Mouse (Mus musculus) C2C12 (cell line): Measurements from ENCODE around the gene Rnf111. TPM values are rescaled to one million over a fixed set of nuclear protein-coding genes. Genes with fewer than 3 reads are reported as not detected.

ENCODE experiments used
- H3K27me3 ChIP-seq: one replicate; pipeline ENCODE4 v1.6.1; 2011; ENCODE audit not compliant: control insufficient read depth, insufficient read depth, insufficient read length
- H3K36me3 ChIP-seq: one replicate; pipeline ENCODE4 v1.6.1; 2011; ENCODE audit not compliant: control insufficient read depth, insufficient read depth
- H3K4me3 ChIP-seq: one replicate; pipeline ENCODE4 v1.5.1; 2011; ENCODE audit warnings: mild to moderate bottlenecking, control low read depth; ENCODE audit not compliant: poor library complexity, insufficient read depth, severe bottlenecking
- H3K79me2 ChIP-seq: one replicate; pipeline ENCODE4 v1.6.1; 2011; ENCODE audit not compliant: control insufficient read depth, insufficient read depth
- H3K79me3 ChIP-seq: one replicate; pipeline ENCODE4 v1.6.1; 2011; ENCODE audit warnings: low read depth, control low read depth
- H3ac ChIP-seq: one replicate; pipeline ENCODE3; 2011; ENCODE audit warnings: low read depth; ENCODE audit not compliant: control insufficient read depth, insufficient read length
- CEBPB ChIP-seq: IDR thresholded peaks from one replicate; pipeline ENCODE4 v1.6.1; 2011; ENCODE audit warnings: low read depth, mild to moderate bottlenecking, control low read depth, moderate library complexity
- CTCF ChIP-seq: IDR thresholded peaks from one replicate; pipeline ENCODE4 v1.5.1; 2011; ENCODE audit not compliant: control insufficient read depth, insufficient read depth, insufficient read length
- FOSL1 ChIP-seq: IDR thresholded peaks from one replicate; pipeline ENCODE4 v1.8.0; 2011; ENCODE audit warnings: mild to moderate bottlenecking, low read length; ENCODE audit not compliant: poor library complexity, insufficient read depth, severe bottlenecking
- MAX ChIP-seq: IDR thresholded peaks from one replicate; pipeline ENCODE4 v1.6.1; 2011; ENCODE audit warnings: mild to moderate bottlenecking, control low read depth
- MYOD1 ChIP-seq: IDR thresholded peaks from one replicate; pipeline ENCODE4 v1.6.1; 2011; ENCODE audit warnings: low read depth; ENCODE audit not compliant: control insufficient read depth, insufficient read length
- MYOG ChIP-seq: IDR thresholded peaks from one replicate; pipeline ENCODE4 v1.6.1; 2011; ENCODE audit not compliant: control insufficient read depth, insufficient read length; ENCODE audit errors: extremely low read depth
- USF1 ChIP-seq: IDR thresholded peaks from one replicate; pipeline ENCODE4 v1.6.1; 2011; ENCODE audit warnings: low read depth, mild to moderate bottlenecking, control low read depth, moderate library complexity
- polyA plus RNA-seq: library from polyadenylated mRNA; unstranded; fragments of >200 nt; fragmentation: generic; extraction: Trizol; gene quantifications from one replicate; pipeline ENCODE4 v1.2.1, GENCODE M21; 2012; ENCODE audit warnings: missing spikeins

The Rnf111 gene
- polyA plus RNA-seq, 1 experiment = 10.4 TPM

GRCm38 (mm10) chr9:70543048-70543880 lies 39.7 kb upstream of the Rnf111 start:
- peaks cover 15% of the 10 kb centered on the region for H3K36me3 ChIP-seq
- TF ChIP-seq MYOG = no peak
- no peak for TF ChIP-seq CTCF
- no peak for TF ChIP-seq MYOD1
- no peak for TF ChIP-seq MAX
- TF ChIP-seq USF1 = no peak
- no peak for TF ChIP-seq CEBPB
- H3K79me2 ChIP-seq = peaks cover 54% of the 10 kb centered on the region
- H3ac ChIP-seq = peak overlapping the region; percentile 91
- H3K27me3 ChIP-seq = no peaks in the 10 kb centered on the region
- H3K4me3 ChIP-seq = peak overlapping the region; percentile 57
- H3K79me3 ChIP-seq = peaks cover 45% of the 10 kb centered on the region

GRCm38 (mm10) chr9:70542305-70543041 lies 38.9 kb upstream of the Rnf111 start, which contains the start of gene Sltm:
TSS of gene Sltm (plus strand) at chr9:70542754.
- TF ChIP-seq MYOD1 (no peak), CTCF (no peak), CEBPB (no peak), USF1 (no peak), MAX (peak; percentile 72), MYOG (no peak), FOSL1 (no peak)
- Histone ChIP-seq H3K79me3 (peaks cover 40% of the 10 kb centered on the region), H3K27me3 (no peaks in the 10 kb centered on the region), H3K4me3 (peak within 1 kb of the TSS; percentile 57), H3K36me3 (peaks cover 15% of the 10 kb centered on the region), H3K79me2 (peaks cover 46% of the 10 kb centered on the region), H3ac (peak within 1 kb of the TSS; percentile 91)

GRCm38 (mm10) chr9:70541584-70541983 lies 38.1 kb upstream of the Rnf111 start:
- Histone ChIP-seq H3K79me2 (peaks cover 37% of the 10 kb centered on the region), H3K36me3 (peaks cover 7% of the 10 kb centered on the region), H3K27me3 (no peaks in the 10 kb centered on the region), H3K4me3 (no peak overlapping the region), H3K79me3 (peaks cover 31% of the 10 kb centered on the region), H3ac (no peak overlapping the region)
- TF ChIP-seq MYOD1 (no peak), MAX (no peak)

- H3K79me2 ChIP-seq = no peaks in the 10 kb centered on the region
- no peak for TF ChIP-seq CTCF
- TF ChIP-seq FOSL1 = no peak
- no peak for TF ChIP-seq USF1
- TF ChIP-seq MAX = no peak
- no peak for TF ChIP-seq MYOD1
- no peak for TF ChIP-seq CEBPB
- no peak for TF ChIP-seq MYOG
- H3K27me3 ChIP-seq = no peaks in the 10 kb centered on the region
- no peaks in the 10 kb centered on the region for H3K36me3 ChIP-seq
- no peak overlapping the region for H3ac ChIP-seq
- no peak overlapping the region for H3K4me3 ChIP-seq
- H3K79me3 ChIP-seq = no peaks in the 10 kb centered on the region
Observed at GRCm38 (mm10) chr9:70533328-70533727, 29.8 kb upstream of the Rnf111 start.

GRCm38 (mm10) chr9:70524366-70524765 lies 20.8 kb upstream of the Rnf111 start:
- TF ChIP-seq FOSL1 = no peak
- TF ChIP-seq MAX = no peak
- no peak for TF ChIP-seq CEBPB
- TF ChIP-seq USF1 = no peak
- TF ChIP-seq MYOD1 = no peak
- TF ChIP-seq MYOG = no peak
- no peak for TF ChIP-seq CTCF
- no peaks in the 10 kb centered on the region for H3K79me3 ChIP-seq
- no peak overlapping the region for H3ac ChIP-seq
- H3K4me3 ChIP-seq = no peak overlapping the region
- no peaks in the 10 kb centered on the region for H3K36me3 ChIP-seq
- no peaks in the 10 kb centered on the region for H3K79me2 ChIP-seq
- H3K27me3 ChIP-seq = peaks cover 4% of the 10 kb centered on the region
